Mouse (Mus musculus) hindbrain, embryonic 10.5 days (tissue): ENCODE measurements at regions not wholly inside any gene's neighbourhood (a gene's known extent, or its start where the extent isn't known, plus 50 kb on each side); places are given as distances from the start of the nearest gene placed in this dataset.

ENCODE experiments used
- DNase-seq: peaks from one replicate; pipeline ENCODE4 v3.0.0-alpha.2; 2017; ENCODE audit warnings: low spot score
- H3K27ac ChIP-seq: fragments of 300-500 bp; sonication (generic); 2 replicates; pipeline ENCODE4 v1.5.1; 2016; ENCODE audit warnings: mild to moderate bottlenecking, moderate library complexity
- H3K27me3 ChIP-seq: fragments of 300-500 bp; sonication (generic); 2 replicates; pipeline ENCODE4 v1.6.1; 2016; ENCODE audit warnings: mild to moderate bottlenecking; ENCODE audit not compliant: poor library complexity, insufficient read depth, severe bottlenecking
- H3K36me3 ChIP-seq: fragments of 300-500 bp; sonication (generic); 2 replicates; pipeline ENCODE4 v1.6.1; 2016; ENCODE audit warnings: mild to moderate bottlenecking, moderate library complexity
- H3K4me1 ChIP-seq: fragments of 300-500 bp; sonication (generic); replicated peaks from 2 replicates; pipeline ENCODE4 v1.6.1; 2016; ENCODE audit warnings: mild to moderate bottlenecking
- H3K4me3 ChIP-seq: fragments of 300-500 bp; sonication (generic); 2 replicates; pipeline ENCODE4 v1.5.1; 2016; ENCODE audit warnings: mild to moderate bottlenecking, moderate library complexity
- H3K9me3 ChIP-seq: fragments of 300-500 bp; sonication (generic); 2 replicates; pipeline ENCODE4 v1.6.1; 2016; ENCODE audit warnings: mild to moderate bottlenecking, moderate library complexity
- WGBS: fragments of 180-500 bp; shearing (Covaris S2); methylation state at CpG from one replicate; pipeline ENCODE4 v1.1.7; 2016; 5-methylcytosine and 5-hydroxymethylcytosine counted together

DNA sequence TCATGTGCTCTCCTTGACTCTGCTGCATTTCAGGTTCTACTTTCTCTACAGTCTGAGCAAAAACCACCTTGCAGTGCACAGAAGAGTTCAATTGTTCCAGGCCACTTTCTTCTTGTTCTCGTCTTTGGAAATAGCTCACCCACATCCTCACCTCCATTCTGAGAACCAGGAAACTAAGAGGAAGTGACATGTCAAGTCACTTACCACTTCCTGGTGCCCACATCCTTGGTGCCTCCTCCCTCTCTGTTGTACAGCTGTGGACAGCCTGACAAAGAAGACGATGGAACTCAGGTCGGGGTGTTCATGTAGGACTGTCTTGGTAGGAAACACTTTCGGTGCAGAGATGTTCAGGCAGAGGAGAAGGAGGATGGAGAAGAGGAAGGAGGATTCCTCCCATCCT is 98.3 kb upstream of the Rapgef5 start:
- H3K27me3 ChIP-seq, result no peaks in the 10 kb centered on the region; the same call in 1 of the 2 replicates
- WGBS, result 94% methylated on average over 4 of the region's 4 CpGs
- H3K4me1 ChIP-seq, result peaks cover 4% of the 10 kb centered on the region
- no peak overlapping the region for H3K4me3 ChIP-seq
- no peaks in the 10 kb centered on the region for H3K36me3 ChIP-seq
- H3K27ac ChIP-seq, result no peak overlapping the region
- DNase-seq, result no peak
- no peaks in the 10 kb centered on the region for H3K9me3 ChIP-seq

DNA sequence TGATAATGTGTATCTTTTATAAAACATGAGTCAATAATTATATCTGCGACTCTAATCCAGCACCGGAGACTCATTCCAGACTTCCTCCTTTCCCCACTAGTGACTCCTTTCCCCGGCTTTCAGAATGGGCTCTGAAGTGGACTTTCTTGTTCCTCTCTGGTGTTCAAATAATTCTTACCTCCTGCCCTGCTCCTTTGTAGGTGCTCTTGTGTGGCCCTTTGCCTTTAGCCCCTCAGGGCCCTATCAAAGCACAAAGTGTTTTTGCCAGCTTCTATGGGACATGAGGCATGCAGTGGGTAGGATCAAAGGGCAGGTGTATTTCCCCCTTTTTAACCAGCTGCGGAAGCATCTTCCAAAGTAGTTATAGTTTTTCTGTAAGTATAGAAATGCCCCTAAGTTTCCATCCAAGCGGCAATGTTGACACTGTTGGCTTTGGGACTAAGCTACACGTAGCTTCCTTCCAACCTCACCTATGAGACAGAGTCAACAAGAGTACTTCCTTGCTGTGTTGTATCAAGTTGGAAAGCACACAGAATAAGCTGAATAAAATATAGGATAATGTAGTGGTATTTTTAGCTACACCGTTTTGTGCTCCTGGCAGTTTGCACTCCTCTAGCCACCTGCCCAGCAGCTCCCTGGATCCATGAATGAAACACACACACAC is 93.8 kb upstream of the Rapgef5 start:
- no peaks in the 10 kb centered on the region for H3K4me1 ChIP-seq
- no peaks in the 10 kb centered on the region for H3K36me3 ChIP-seq
- no peak for DNase-seq
- no peaks in the 10 kb centered on the region for H3K9me3 ChIP-seq
- 91% methylated on average over 7 of the region's 7 CpGs for WGBS
- no peak overlapping the region for H3K4me3 ChIP-seq
- no peaks in the 10 kb centered on the region for H3K27me3 ChIP-seq
- H3K27ac ChIP-seq, result no peak overlapping the region

DNA sequence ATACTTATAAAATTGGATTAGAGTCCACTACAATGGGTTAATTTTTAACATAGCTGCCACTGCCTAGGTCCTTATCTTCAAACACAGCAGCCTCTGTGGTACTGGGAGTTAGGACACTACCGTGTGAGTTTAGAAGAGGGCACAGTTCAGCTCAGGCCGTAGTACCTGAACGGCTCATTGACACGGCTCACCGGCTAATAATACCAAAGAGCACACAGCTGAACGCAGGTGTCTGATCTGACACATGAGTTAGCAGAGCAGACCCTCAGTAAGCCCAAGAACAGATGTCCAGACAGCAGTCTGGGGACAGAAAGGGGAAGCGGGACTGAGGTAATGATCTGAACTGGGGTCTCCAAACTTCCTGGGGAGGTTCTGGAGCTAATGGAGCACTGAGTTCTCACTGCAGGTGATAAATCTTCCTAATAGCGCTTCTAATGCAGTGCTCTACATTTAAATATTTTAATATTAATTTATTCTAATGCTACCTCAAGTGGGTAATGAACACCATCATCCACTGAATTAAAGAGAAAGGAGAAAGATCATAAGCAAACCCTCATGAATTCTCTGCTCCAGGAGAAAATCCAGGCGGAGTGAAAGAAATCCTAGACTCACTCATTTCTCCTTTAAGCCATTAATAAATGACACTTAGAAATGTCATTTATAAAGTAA is 90.8 kb upstream of the Rapgef5 start:
- H3K9me3 ChIP-seq, result no peaks in the 10 kb centered on the region
- no peaks in the 10 kb centered on the region for H3K36me3 ChIP-seq
- DNase-seq, result no peak
- no peaks in the 10 kb centered on the region for H3K27me3 ChIP-seq
- H3K4me1 ChIP-seq, result no peaks in the 10 kb centered on the region
- 88% methylated on average over 9 of the region's 9 CpGs for WGBS
- no peak overlapping the region for H3K4me3 ChIP-seq
- no peak overlapping the region for H3K27ac ChIP-seq

DNA sequence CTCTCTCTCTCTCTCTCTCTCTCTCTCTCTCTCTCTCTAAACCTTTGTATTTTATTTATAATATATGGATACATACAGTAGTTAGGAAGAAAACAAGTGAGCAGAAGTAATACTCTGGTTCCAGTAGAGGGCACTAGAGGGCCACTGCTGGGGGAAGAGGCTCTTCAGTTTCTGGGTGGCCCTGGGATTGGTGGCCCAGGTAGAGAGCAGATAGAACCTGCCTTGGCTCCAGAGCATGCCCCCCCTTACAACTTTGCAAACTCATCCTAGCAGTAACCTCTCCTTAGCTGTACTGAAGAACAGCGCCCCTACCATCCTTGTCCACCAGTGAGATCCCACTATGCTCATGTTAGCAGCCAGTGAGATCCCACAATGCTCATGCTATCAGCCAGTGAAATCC is 88.8 kb upstream of the Rapgef5 start:
- no peaks in the 10 kb centered on the region for H3K4me1 ChIP-seq
- peak; percentile 56 for DNase-seq
- WGBS, result 28% methylated on average over 1 of the region's 1 CpGs
- no peak overlapping the region for H3K4me3 ChIP-seq
- no peaks in the 10 kb centered on the region for H3K27me3 ChIP-seq
- H3K36me3 ChIP-seq, result no peaks in the 10 kb centered on the region
- H3K9me3 ChIP-seq, result no peaks in the 10 kb centered on the region
- no peak overlapping the region for H3K27ac ChIP-seq

DNA sequence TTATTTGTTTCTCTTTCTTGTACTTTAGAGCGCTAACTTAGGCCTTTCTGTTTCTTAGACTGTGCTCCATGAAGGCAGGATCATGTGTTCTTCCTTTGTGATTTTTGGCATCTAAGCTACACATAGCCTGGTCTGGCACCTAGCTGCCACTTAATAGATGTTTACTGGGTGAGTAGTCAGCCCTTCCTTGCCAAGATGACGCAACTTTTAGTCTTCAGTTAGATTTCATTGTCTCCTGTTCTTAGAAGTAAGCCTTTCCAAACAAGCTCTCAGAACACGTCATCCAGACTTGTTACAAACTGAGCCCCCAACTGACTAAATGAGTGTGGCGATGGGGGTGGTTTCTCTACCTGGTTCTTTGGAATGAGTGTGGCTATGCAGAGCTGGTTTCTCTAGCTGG is 85.4 kb upstream of the Rapgef5 start:
- H3K36me3 ChIP-seq, result no peaks in the 10 kb centered on the region
- WGBS, result 88% methylated on average over 4 of the region's 4 CpGs
- DNase-seq, result no peak
- H3K4me3 ChIP-seq, result no peak overlapping the region
- no peaks in the 10 kb centered on the region for H3K9me3 ChIP-seq
- no peaks in the 10 kb centered on the region for H3K27me3 ChIP-seq
- no peak overlapping the region for H3K27ac ChIP-seq
- H3K4me1 ChIP-seq, result no peaks in the 10 kb centered on the region

DNA sequence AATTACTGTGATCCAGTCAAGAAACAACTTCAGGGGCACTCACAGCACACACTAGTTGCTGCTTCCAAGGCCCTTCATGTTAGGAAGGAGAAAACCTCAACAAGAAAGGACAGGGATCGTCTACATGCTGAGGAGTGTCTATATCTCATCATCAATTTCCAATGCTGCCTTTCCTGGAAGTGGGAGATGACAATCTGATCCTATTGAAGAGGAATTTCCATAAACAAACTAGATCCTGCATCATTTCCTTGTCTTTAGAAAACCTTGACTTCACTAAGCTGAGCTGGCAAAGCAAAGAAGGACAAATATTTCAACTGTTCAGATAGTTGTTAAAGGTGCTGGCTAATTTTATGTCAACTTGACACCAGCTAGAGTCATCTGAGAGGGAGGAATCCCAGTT is 83.5 kb upstream of the Rapgef5 start:
- no peaks in the 10 kb centered on the region for H3K27me3 ChIP-seq
- no peaks in the 10 kb centered on the region for H3K9me3 ChIP-seq
- no peaks in the 10 kb centered on the region for H3K4me1 ChIP-seq
- no peak overlapping the region for H3K4me3 ChIP-seq
- no peaks in the 10 kb centered on the region for H3K36me3 ChIP-seq
- no peak overlapping the region for H3K27ac ChIP-seq
- DNase-seq, result no peak
- 78% methylated on average over 1 of the region's 1 CpGs for WGBS

DNA sequence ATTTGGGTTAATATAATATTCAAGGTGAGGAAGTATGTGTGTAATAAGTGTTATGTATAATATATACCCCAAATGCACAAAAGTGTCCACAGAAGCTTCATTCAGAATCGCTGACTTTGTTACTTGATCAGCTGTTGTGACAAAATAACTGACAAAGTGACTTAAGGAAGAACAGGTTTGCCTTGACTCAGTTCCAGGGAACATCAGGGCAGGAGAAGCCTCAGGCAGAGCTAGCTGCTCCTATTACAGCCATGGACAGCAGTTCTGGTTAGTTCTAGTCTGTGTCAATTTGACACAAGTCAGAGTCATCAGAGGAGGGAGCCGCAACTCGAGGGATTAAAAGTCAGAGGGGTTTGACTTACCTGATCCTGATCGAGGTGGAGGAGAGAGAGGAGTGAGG is 79.3 kb upstream of the Rapgef5 start:
- Histone ChIP-seq H3K36me3 (no peaks in the 10 kb centered on the region), H3K9me3 (no peaks in the 10 kb centered on the region), H3K4me1 (no peaks in the 10 kb centered on the region), H3K4me3 (no peak overlapping the region), H3K27me3 (no peaks in the 10 kb centered on the region), H3K27ac (no peak overlapping the region)
- DNase-seq, result no peak
- WGBS, result 78% methylated on average over 4 of the region's 4 CpGs

DNA sequence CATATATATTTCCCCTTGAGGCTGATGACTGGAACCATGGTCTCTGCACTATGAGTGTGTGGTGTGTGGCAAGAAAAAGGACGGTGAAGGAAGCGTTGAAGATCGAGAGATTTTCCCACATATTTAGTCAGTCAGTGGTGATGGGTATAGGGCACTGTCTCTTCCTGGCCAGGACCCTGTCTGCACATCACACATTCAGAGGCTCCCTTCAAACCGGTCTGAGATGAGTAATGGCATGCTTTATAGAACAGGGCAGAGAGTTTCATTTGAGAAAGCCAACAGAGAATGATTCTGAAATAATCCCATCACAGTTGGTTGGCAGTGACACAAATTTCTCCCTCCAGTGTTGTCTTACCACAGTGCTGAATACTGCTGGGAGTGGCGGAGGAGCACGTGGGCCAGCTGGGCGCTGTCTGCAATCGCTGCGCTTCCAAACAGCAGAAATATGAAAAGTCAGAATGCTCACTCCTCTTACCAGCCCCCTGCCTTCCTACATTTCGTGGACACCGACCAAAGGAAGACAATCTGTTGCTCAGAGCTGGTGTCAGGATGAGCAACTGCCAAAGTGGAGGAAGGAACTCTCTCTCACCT is 77.2 kb upstream of the Rapgef5 start:
- Histone ChIP-seq H3K4me1 (no peaks in the 10 kb centered on the region), H3K36me3 (no peaks in the 10 kb centered on the region), H3K27me3 (no peaks in the 10 kb centered on the region), H3K9me3 (no peaks in the 10 kb centered on the region), H3K4me3 (no peak overlapping the region), H3K27ac (no peak overlapping the region)
- WGBS, result 79% methylated on average over 11 of the region's 11 CpGs
- DNase-seq, result no peak

DNA sequence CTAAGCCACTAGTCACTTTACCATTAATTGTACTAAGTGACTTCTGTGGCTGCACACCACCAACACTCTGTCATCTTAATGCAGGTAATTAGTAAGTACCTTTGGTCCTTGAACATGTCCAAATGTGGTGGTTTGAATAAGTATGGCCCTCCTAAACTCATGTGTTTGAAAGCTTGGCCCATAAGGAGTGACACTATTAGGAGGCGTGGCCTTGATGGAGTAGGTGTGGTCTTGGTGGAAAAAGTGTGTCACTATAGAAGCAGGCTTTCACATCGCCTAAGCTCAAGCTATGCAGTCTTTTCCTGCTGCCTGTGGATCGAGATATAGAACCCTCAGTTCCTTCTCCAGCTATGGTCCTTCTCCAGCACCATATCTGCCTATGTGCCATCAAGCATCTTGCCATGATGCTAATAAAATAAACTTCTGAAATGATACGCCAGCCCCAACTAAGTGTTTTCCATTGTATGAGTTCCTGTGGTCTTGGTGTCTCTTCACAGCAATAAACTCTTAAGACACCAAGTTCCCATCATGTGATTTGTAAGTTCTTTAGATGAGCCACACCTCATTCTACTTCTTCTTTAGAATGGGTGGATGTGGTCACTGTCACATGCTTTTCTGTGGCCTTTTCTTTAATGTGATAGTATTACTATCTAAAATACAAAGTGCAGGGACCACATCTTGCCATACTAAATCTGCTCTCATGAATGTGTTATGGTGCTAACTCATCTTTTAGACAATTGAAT is 71.9 kb upstream of the Rapgef5 start:
- Histone ChIP-seq H3K27me3 (no peaks in the 10 kb centered on the region), H3K9me3 (no peaks in the 10 kb centered on the region), H3K4me3 (no peak overlapping the region), H3K4me1 (peaks cover 16% of the 10 kb centered on the region), H3K27ac (no peak overlapping the region), H3K36me3 (no peaks in the 10 kb centered on the region)
- DNase-seq, result no peak
- 77% methylated on average over 4 of the region's 4 CpGs for WGBS

DNA sequence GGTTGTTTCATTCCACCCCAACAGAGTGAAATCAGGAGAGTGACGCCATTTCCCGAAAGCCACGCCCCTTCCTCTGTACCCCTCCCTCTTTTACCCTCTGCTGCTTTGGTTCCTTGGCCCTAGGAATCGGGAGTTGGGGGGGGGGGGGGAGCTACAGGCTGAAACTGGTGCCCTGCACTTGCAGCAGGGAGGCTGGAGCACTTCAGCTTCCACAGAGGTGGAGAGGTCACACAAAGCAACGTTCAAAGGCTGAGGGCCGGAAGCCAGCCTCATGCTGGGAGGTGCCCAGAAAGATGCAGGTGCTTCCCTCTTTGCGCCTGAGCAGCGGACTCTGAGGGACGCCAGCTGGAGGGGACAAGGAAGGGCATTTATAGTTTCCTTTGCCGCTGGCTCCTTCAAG is 69.1 kb upstream of the Rapgef5 start:
- WGBS, result 15% methylated on average over 10 of the region's 10 CpGs
- H3K4me3 ChIP-seq, result peak overlapping the region; percentile 42
- H3K4me1 ChIP-seq, result peaks cover 16% of the 10 kb centered on the region
- no peaks in the 10 kb centered on the region for H3K9me3 ChIP-seq
- no peaks in the 10 kb centered on the region for H3K36me3 ChIP-seq
- no peaks in the 10 kb centered on the region for H3K27me3 ChIP-seq
- peak; percentile 55 for DNase-seq
- peak overlapping the region; percentile 76 for H3K27ac ChIP-seq

DNA sequence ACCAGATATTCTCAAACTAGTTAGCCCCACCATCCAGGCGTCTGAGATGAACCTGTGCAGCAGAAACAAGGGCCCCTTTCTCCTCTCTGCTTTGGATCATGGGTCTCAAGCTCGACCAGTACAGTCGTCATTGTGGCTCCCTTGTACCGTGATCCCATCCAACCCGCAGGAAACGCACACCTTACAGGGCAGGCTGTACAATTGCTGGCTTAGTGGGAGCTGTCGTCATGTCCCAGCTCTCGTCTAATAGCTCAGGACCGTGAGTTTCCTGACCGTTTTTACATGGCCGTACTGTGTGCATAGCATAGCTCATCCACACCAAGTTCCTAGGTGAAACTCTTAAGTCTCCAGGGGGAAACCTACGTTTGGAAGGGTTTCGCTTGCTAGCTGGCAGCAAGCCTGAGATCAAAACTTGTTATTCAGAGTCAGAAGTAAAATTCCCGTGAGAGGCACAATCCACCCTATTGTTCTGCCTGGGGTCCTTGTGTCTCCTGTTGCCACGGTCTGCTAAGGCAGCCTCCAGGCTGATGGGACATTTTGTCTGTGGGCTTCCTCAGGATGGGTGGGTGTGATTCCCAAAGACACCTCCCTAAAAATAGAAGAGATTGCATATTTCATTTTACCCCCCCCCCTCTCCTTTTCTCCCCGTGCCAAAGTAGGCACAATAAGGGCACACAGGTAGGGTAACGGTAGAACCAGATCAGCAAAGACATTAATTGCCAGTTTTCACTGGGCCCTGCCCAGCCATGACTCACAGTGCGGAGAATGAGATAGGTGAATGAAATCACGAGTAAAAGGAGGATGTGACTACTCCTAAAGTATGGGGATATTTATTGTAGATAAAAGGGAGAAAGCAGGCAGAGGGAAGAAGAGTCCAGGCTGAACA is 68.2 kb upstream of the Rapgef5 start:
- Histone ChIP-seq H3K9me3 (no peaks in the 10 kb centered on the region), H3K27ac (peak overlapping the region; percentile 76), H3K36me3 (no peaks in the 10 kb centered on the region), H3K27me3 (no peaks in the 10 kb centered on the region), H3K4me3 (no peak overlapping the region), H3K4me1 (peaks cover 16% of the 10 kb centered on the region)
- DNase-seq, result no peak
- WGBS, result 65% methylated on average over 19 of the region's 19 CpGs

DNA sequence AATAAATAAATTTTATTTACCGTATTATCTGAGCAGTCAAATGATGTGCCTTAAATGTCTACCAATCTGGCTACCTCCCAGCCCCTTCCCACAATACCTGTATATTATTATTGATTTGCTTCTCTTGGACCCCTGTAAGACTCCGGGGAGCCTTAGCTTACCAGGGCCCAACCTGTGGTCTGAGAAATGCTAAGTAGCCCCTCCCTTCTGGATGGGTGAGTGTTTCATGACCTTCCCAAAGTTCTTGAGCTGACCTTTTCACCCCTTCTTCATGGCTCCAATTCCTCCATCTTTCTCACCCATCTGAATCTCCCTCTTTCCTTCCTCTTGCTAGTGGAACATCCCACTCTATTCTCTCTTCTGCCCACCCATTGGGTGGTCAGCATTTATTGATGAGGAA is 67.2 kb upstream of the Rapgef5 start:
- Histone ChIP-seq H3K4me3 (no peak overlapping the region), H3K36me3 (no peaks in the 10 kb centered on the region), H3K4me1 (peaks cover 16% of the 10 kb centered on the region), H3K27me3 (no peaks in the 10 kb centered on the region), H3K9me3 (no peaks in the 10 kb centered on the region), H3K27ac (no peak overlapping the region)
- WGBS, result 88% methylated on average over 2 of the region's 2 CpGs
- no peak for DNase-seq
